In the genomic region with DNA sequence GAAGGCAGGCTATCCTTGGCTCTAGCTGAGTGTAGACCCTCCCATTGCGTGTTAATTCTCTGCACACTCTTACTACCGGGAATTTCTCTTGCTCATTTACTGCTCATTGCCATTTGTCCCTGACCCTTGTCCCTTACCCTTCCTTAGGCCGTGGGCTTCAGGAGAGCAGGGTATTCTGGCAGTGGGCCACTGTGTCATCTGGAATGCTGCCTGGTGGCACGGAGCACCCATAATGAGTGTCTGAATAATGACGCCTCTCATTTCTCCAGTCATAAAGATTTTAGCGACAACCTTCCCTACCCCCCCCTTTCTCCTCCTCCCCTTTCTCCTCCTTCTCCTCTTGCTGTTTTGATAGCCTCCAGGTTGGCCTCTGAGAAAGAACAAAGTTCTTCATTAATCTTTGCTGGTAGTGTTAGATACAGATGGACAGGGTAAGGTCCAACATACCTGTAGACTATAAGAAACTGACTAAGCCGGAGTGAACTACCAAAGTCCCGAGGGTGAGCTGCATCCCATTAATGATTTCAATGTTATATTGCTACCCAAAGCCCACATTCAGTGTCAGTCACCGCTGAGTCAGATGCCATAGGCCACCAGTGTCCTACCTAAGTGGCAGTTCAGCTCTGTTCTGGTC, we compare ENCODE assay signal across 29 mouse cellular contexts. TPM values are rescaled to one million over a fixed set of nuclear protein-coding genes. Genes with fewer than 3 reads are reported as not detected.
A peak's percentile ranks its signal among the peaks of the same experiment; 100 is the strongest.
DNase-seq lines count a peak whose midpoint lies in the region; ATAC-seq and TF ChIP-seq lines count a peak whose summit lies in the region.
"Had no signal": no experiment of that assay in that cellular context is flagged by ENCODE, and none has a peak within 500 bp of the region (broad histone marks: within the 10 kb centered on the region; RNA-seq: fewer than 3 reads in every experiment).

No protein-coding gene starts in this region.

- H3K36me3 ChIP-seq in heart, adult 2 months (ENCODE audit: control insufficient read depth, insufficient read depth, low read length) = no peaks in the 10 kb centered on the region
- no peaks in the 10 kb centered on the region for H3K36me3 ChIP-seq in kidney, embryonic 14.5 days (ENCODE audit: control insufficient read depth, insufficient read depth, low read length)
- H3K36me3 ChIP-seq in limb, embryonic 14.5 days (ENCODE audit: control insufficient read depth, insufficient read depth, low read length) = no peaks in the 10 kb centered on the region
- no peaks in the 10 kb centered on the region for H3K36me3 ChIP-seq in limb, embryonic 10.5 days
- H3K36me3 ChIP-seq in small intestine, adult 2 months (ENCODE audit: control insufficient read depth, insufficient read depth, low read length) = no peaks in the 10 kb centered on the region
- H3K36me3 ChIP-seq: forebrain, embryonic 10.5 days; forebrain, embryonic 15.5 days; limb, embryonic 15.5 days had no signal

- no peak for DNase-seq in heart, adult 2 months
- no peak for DNase-seq in heart, postnatal 10 days
- DNase-seq in kidney, adult 18-20 months = peak; percentile 32
- DNase-seq in limb, embryonic 14.5 days (ENCODE audit: low spot score) = no peak
- no peak for DNase-seq in limb, embryonic 10.5 days (ENCODE audit: low spot score)
- DNase-seq in right cerebral cortex, postnatal 14 days = no peak
- DNase-seq: adrenal gland, postnatal 10 days; cerebellum, adult 11-12 months; cerebellum, adult 9-11 months; gastrocnemius, postnatal 25 days; lung, adult 2 months; lung, postnatal 14 days; midbrain, embryonic 14.5 days; thymus, adult 2 months; thymus, postnatal 36 days had no signal

- no peak for ATAC-seq in kidney, embryonic 14.5 days (ENCODE audit: low FRiP score, low TSS enrichment)
- ATAC-seq in limb, embryonic 14.5 days (ENCODE audit: low FRiP score, low read depth) = no peak
- ATAC-seq: forebrain, embryonic 15.5 days; hindbrain, embryonic 16.5 days; Patski had no signal

- H3K4me2 ChIP-seq in kidney, embryonic 14.5 days (replicated peaks; ENCODE audit: low read depth, low read length) = no peak overlapping the region
- H3K4me2 ChIP-seq in limb, embryonic 14.5 days (replicated peaks; ENCODE audit: low read depth, low read length, severe bottlenecking) = no peak overlapping the region
- H3K4me2 ChIP-seq: embryonic facial prominence, embryonic 13.5 days; forebrain, embryonic 15.5 days; limb, embryonic 15.5 days had no signal

- peak overlapping the region; percentile 63 for H3K27ac ChIP-seq in heart, adult 2 months
- no peak overlapping the region for H3K27ac ChIP-seq in kidney, embryonic 14.5 days (ENCODE audit: low read depth, low read length)
- H3K27ac ChIP-seq in limb, embryonic 14.5 days (replicated peaks; ENCODE audit: low read depth, low read length) = 0 out of 2 replicates have a peak overlapping the region, but pooled peaks have one; percentile 19
- no peak overlapping the region for H3K27ac ChIP-seq in limb, embryonic 10.5 days
- H3K27ac ChIP-seq in small intestine, adult 2 months (ENCODE audit: insufficient read depth, low read depth, low read length) = peak overlapping the region; percentile 95
- H3K27ac ChIP-seq: embryonic facial prominence, embryonic 13.5 days; forebrain, embryonic 10.5 days; forebrain, embryonic 15.5 days; layer of hippocampus, adult 2 months; left cerebral cortex, adult 2 months; liver, embryonic 14.5 days had no signal

- no peak for TF ChIP-seq CTCF in heart, adult 2 months (IDR thresholded peaks at IDR 0.05)
- no peak for TF ChIP-seq CTCF in small intestine, adult 2 months (IDR thresholded peaks at IDR 0.05; ENCODE audit: extremely low read depth, insufficient read length, insufficient replicate concordance, low read depth, low read length)

- H3K4me1 ChIP-seq in heart, adult 2 months (ENCODE audit: control insufficient read depth, insufficient read depth, low read length) = peaks cover 11% of the 10 kb centered on the region
- 0 out of 2 replicates have a peak, but pooled peaks cover 3% of the 10 kb centered on the region for H3K4me1 ChIP-seq in kidney, embryonic 14.5 days (ENCODE audit: control insufficient read depth, insufficient read depth, low read length)
- H3K4me1 ChIP-seq in limb, embryonic 14.5 days (ENCODE audit: control insufficient read depth, insufficient read depth, low read length) = peaks cover 2% of the 10 kb centered on the region; the same call in 1 of the 2 replicates
- H3K4me1 ChIP-seq in limb, embryonic 10.5 days = peaks cover 3% of the 10 kb centered on the region
- peaks cover 25% of the 10 kb centered on the region for H3K4me1 ChIP-seq in small intestine, adult 2 months (ENCODE audit: control insufficient read depth, insufficient read depth, insufficient read length, low read length)
- H3K4me1 ChIP-seq: embryonic facial prominence, embryonic 13.5 days; forebrain, embryonic 15.5 days had no signal

- intact Hi-C loops in heart, adult 2 months (cut with DNase I) = no loop called here
- intact Hi-C loops in heart, postnatal 10 days (cut with DNase I) = no loop called here

- TF ChIP-seq EP300 in heart, adult 2 months (IDR thresholded peaks at IDR 0.05; ENCODE audit: insufficient read depth, low read depth, low read length) = no peak

- H3K27me3 ChIP-seq in heart, adult 2 months (ENCODE audit: control insufficient read depth, insufficient read depth, low read length) = no peaks in the 10 kb centered on the region
- H3K27me3 ChIP-seq in kidney, embryonic 14.5 days (ENCODE audit: control insufficient read depth, insufficient read depth, low read length) = no peaks in the 10 kb centered on the region
- no peaks in the 10 kb centered on the region for H3K27me3 ChIP-seq in limb, embryonic 14.5 days (ENCODE audit: control insufficient read depth, insufficient read depth, low read length)
- H3K27me3 ChIP-seq in limb, embryonic 10.5 days (ENCODE audit: low read depth, poor library complexity, severe bottlenecking) = peaks cover 7% of the 10 kb centered on the region
- no peaks in the 10 kb centered on the region for H3K27me3 ChIP-seq in small intestine, adult 2 months (ENCODE audit: control insufficient read depth, insufficient read depth, low read length)
- H3K27me3 ChIP-seq: forebrain, embryonic 15.5 days; Patski had no signal

- no peaks in the 10 kb centered on the region for H3K9me3 ChIP-seq in kidney, embryonic 14.5 days (ENCODE audit: control insufficient read depth, low read length)
- H3K9me3 ChIP-seq in limb, embryonic 14.5 days (ENCODE audit: control insufficient read depth, low read length) = no peaks in the 10 kb centered on the region
- no peaks in the 10 kb centered on the region for H3K9me3 ChIP-seq in limb, embryonic 10.5 days (replicated peaks)
- H3K9me3 ChIP-seq: embryonic facial prominence, embryonic 13.5 days; forebrain, embryonic 10.5 days; forebrain, embryonic 15.5 days; limb, embryonic 15.5 days had no signal

- no peak overlapping the region for H3K4me3 ChIP-seq in heart, adult 2 months
- no peak overlapping the region for H3K4me3 ChIP-seq in kidney, embryonic 14.5 days (ENCODE audit: low read length)
- no peak overlapping the region for H3K4me3 ChIP-seq in limb, embryonic 14.5 days (replicated peaks; ENCODE audit: low read length)
- H3K4me3 ChIP-seq in limb, embryonic 10.5 days = no peak overlapping the region
- peak overlapping the region; percentile 13; the same call in 1 of the 2 replicates for H3K4me3 ChIP-seq in small intestine, adult 2 months (ENCODE audit: low read depth, low read length)
- H3K4me3 ChIP-seq: embryonic facial prominence, embryonic 13.5 days; forebrain, embryonic 10.5 days; forebrain, embryonic 15.5 days; layer of hippocampus, adult 2 months; left cerebral cortex, adult 2 months; limb, embryonic 15.5 days had no signal

- TF ChIP-seq POLR2A in heart, adult 2 months (IDR thresholded peaks at IDR 0.05; ENCODE audit: insufficient read depth, low read depth, low read length) = no peak
- TF ChIP-seq POLR2A in limb, embryonic 14.5 days (IDR thresholded peaks at IDR 0.05; ENCODE audit: borderline replicate concordance, extremely low read depth, insufficient read depth, insufficient read length) = no peak
- no peak for TF ChIP-seq POLR2A in small intestine, adult 2 months (IDR thresholded peaks at IDR 0.05; ENCODE audit: low read depth, low read length)

- no peak overlapping the region for H3K9ac ChIP-seq in heart, adult 2 months (ENCODE audit: low read depth, low read length)
- no peak overlapping the region for H3K9ac ChIP-seq in kidney, embryonic 14.5 days (ENCODE audit: low read depth, low read length)
- no peak overlapping the region for H3K9ac ChIP-seq in limb, embryonic 14.5 days (ENCODE audit: low read depth, low read length, severe bottlenecking)
- H3K9ac ChIP-seq: embryonic facial prominence, embryonic 13.5 days; forebrain, embryonic 15.5 days; limb, embryonic 15.5 days; liver, embryonic 14.5 days had no signal

- H3K79me2 ChIP-seq in heart, adult 2 months (replicated peaks; ENCODE audit: control insufficient read depth, insufficient read depth, low read length) = no peaks in the 10 kb centered on the region

- 69% methylated on average over 9 of the region's 9 CpGs for WGBS in heart, adult 2 months
- WGBS in kidney, embryonic 14.5 days = 51% methylated on average over 9 of the region's 9 CpGs
- 56% methylated on average over 9 of the region's 9 CpGs for WGBS in limb, embryonic 14.5 days
- WGBS in limb, embryonic 10.5 days = 81% methylated on average over 9 of the region's 9 CpGs
- WGBS in small intestine, adult 2 months = 24% methylated on average over 9 of the region's 9 CpGs

RNA-seq across cellular contexts. Expression of a gene that starts 5.9 kb away (rescaled TPM):
- 1 to 10 TPM; 5.9 to 7.1 TPM for total RNA-seq in heart, adult 2 months (2021)
- polyA plus RNA-seq in heart, adult 2 months (2012; rRNA removed) = 11.4 and 13.5 TPM in 2 replicates
- total RNA-seq in heart, postnatal 10 days (2021) = 10 to 100 TPM; 14.5 to 15.9 TPM
- 1.2 and 2.3 TPM in 2 replicates for polyA plus RNA-seq in kidney, embryonic 14.5 days (2014; fragmentation: Nextera tagmentation; extraction: Ambion mirVana)
- polyA plus RNA-seq in limb, embryonic 14.5 days (2012; rRNA removed) = 16.5 and 16.8 TPM in 2 replicates
- 26.4 and 30.4 TPM in 2 replicates for polyA plus RNA-seq in limb, embryonic 14.5 days (2014; fragmentation: Nextera tagmentation; extraction: Ambion mirVana)
- polyA plus RNA-seq in limb, embryonic 10.5 days (2016; fragmentation: Nextera tagmentation; extraction: Ambion mirVana) = 1.3 and 1.8 TPM in 2 replicates
- 231 and 503 TPM in 2 replicates for polyA plus RNA-seq in small intestine, adult 2 months (2012; rRNA removed)
- total RNA-seq: common myeloid progenitor, adult 5-6 weeks; MEL; monocyte, adult 5-6 weeks had no signal

RNA-seq across cellular contexts. Expression of a gene that starts 53.1 kb away (rescaled TPM):
- total RNA-seq in heart, adult 2 months (2021) = 1 to 10 TPM; 7.7 to 9.1 TPM
- polyA plus RNA-seq in heart, adult 2 months (2012; rRNA removed) = 7.0 and 13.3 TPM in 2 replicates
- 10 to 100 TPM; 10.9 to 12.3 TPM for total RNA-seq in heart, postnatal 10 days (2021)
- 29.1 and 32.0 TPM in 2 replicates for polyA plus RNA-seq in kidney, embryonic 14.5 days (2014; fragmentation: Nextera tagmentation; extraction: Ambion mirVana)
- 21.6 and 27.8 TPM in 2 replicates for polyA plus RNA-seq in limb, embryonic 14.5 days (2012; rRNA removed)
- polyA plus RNA-seq in limb, embryonic 14.5 days (2014; fragmentation: Nextera tagmentation; extraction: Ambion mirVana) = 23.4 and 30.0 TPM in 2 replicates
- 36.4 and 43.6 TPM in 2 replicates for polyA plus RNA-seq in limb, embryonic 10.5 days (2016; fragmentation: Nextera tagmentation; extraction: Ambion mirVana)
- polyA plus RNA-seq in small intestine, adult 2 months (2012; rRNA removed) = 1.1 and 1.3 TPM in 2 replicates
- total RNA-seq: monocyte, adult 5-6 weeks had no signal

RNA-seq across cellular contexts. Expression of a gene that starts 56.7 kb away (rescaled TPM):
- total RNA-seq in heart, adult 2 months (2021) = 10 to 100 TPM; 49.6 to 56.7 TPM
- 54.0 and 56.1 TPM in 2 replicates for polyA plus RNA-seq in heart, adult 2 months (2012; rRNA removed)
- 10 to 100 TPM; 34.9 to 36.5 TPM for total RNA-seq in heart, postnatal 10 days (2021)
- 37.6 and 47.7 TPM in 2 replicates for polyA plus RNA-seq in kidney, embryonic 14.5 days (2014; fragmentation: Nextera tagmentation; extraction: Ambion mirVana)
- 43.1 and 57.9 TPM in 2 replicates for polyA plus RNA-seq in limb, embryonic 14.5 days (2012; rRNA removed)
- 38.3 and 44.8 TPM in 2 replicates for polyA plus RNA-seq in limb, embryonic 14.5 days (2014; fragmentation: Nextera tagmentation; extraction: Ambion mirVana)
- polyA plus RNA-seq in limb, embryonic 10.5 days (2016; fragmentation: Nextera tagmentation; extraction: Ambion mirVana) = 19.0 and 19.9 TPM in 2 replicates
- polyA plus RNA-seq in small intestine, adult 2 months (2012; rRNA removed) = 55.9 and 60.7 TPM in 2 replicates

Comparison
In these comparisons a context has a peak if more than half of its experiments do, and no peak if none do; other contexts are left out.
1. H3K27ac ChIP-seq: peak in heart, adult 2 months (single experiment), limb, embryonic 14.5 days (single experiment) and small intestine, adult 2 months (single experiment); none in kidney, embryonic 14.5 days (single experiment) and limb, embryonic 10.5 days (single experiment).